Mouse (Mus musculus) CH12F3 (cell line): ENCODE data around the gene H2al1b.

Source experiments
- in situ Hi-C: fragments of 300-500 bp; cut with MboI; formaldehyde crosslinking; loops from 2 replicates; pipeline ENCODE4 v1.14.3; 2020; ENCODE audit warnings: low sequenced_read_pairs

H2al1b gene

DNA sequence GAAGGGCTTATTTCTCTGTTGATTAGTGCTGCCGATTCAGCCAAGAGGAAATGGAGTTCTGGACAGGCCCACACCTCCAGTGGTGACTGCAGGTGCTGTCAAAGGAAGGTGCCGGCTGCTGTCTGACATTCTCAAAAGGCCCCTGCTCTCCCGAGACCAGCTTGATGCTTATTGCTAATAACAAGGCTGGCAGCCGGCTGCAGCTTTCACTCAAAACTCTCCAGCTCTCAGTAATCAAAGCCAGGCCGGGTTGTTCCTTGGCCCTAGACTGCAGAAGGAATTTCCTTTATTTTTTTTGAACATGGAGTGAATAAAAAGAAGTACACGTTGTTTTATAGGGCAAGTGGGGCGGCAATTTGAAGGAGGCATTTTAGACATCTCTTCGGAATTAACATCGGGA is 43.5 kb downstream of the H2al1b start:
- in situ Hi-C loops: no loop called here

DNA sequence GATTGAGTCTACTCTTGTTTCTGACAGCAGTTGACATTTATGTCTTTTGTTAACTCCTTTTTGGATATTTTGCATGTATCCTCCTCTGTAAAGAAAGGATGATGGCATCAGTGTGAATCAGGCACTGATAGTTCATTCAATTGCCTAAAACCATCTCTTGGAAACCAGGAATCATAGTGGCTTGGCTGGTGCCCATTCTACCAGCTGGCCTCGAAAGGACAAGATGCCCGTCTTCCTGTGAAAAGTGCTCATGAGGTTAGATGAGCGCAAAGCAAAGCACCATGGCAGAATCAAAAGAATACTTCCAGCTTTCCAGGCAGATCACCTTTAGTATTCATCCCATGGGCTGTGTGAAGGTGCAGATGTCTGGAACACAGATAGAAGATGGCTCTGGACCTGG is 44.5 kb downstream of the H2al1b start:
- in situ Hi-C loops: no loop called here
